Mouse (Mus musculus): ENCODE results near the gene Adgrv1. TPM values are rescaled to one million over a fixed set of nuclear protein-coding genes. Genes with fewer than 3 reads are reported as not detected.

The Adgrv1 gene
- total RNA-seq, 2 experiments from 2014 or later = 2.4 to 3.0 TPM

DNA sequence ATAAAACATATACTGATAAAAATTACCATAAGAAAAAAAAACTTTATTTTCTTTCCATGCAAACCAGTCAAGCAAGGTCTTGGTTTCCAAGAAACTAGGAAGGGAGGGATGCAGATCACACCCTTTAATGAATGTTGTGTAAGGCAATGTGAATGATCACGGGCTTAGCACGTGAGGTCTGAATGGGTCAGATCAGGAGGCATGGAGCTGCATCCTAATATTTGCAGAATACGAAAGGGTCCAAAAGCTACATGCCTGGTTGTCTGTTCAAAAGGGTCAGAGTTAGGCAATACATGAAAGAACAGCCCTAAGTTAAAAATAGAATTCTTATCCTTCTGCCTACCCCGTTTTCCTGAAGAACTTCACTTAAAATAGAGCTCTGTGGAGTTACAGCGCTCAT lies 303.2 kb downstream of the Adgrv1 start:
- Histone ChIP-seq H3K4me3 (no peak overlapping the region), H3K27ac (no peak overlapping the region)
- TF ChIP-seq CTCF (conservative IDR thresholded peaks at IDR 0.05) = no peak
- DNase-seq (ENCODE audit: low spot score in 2 of 2) = no peak

GRCm38 (mm10) chr13:81328181-81328580 lies 304.8 kb downstream of the Adgrv1 start:
- no peak for TF ChIP-seq CTCF (conservative IDR thresholded peaks at IDR 0.05)
- Histone ChIP-seq H3K4me3 (no peak overlapping the region), H3K27ac (no peak overlapping the region)
- DNase-seq (ENCODE audit: low spot score in 2 of 2) = no peak

DNA sequence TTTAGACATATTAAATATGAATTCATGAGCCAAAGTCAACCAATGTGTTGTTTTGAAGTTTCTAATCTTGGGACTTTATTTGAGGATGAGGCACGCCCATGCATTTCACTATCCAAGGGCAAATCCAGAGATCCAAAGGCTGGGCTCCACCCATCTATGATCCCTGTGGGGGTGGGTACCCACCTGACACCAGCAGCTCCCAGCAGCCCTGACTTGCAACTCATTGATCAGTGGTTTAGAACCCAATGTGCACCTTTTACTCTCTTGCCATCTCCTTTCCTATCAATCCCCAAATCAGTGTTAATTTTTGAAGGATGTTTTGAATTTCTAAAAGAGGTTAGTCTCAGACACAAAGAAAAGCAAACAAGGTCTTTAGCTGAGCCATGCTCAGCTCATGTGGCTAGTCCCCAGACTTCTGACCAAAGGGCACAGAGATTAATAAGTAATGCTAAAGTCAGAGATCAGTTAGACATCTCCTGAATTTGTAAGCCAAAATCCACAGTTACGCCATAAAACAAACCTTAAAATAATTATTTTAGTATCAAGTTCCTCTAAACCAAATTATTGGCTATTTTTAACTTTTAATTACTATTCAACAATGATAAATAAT lies 307.2 kb downstream of the Adgrv1 start:
- no peak for TF ChIP-seq CTCF (conservative IDR thresholded peaks at IDR 0.05)
- DNase-seq (ENCODE audit: low spot score in 2 of 2) = no peak
- Histone ChIP-seq H3K4me3 (no peak overlapping the region), H3K27ac (no peak overlapping the region)

DNA sequence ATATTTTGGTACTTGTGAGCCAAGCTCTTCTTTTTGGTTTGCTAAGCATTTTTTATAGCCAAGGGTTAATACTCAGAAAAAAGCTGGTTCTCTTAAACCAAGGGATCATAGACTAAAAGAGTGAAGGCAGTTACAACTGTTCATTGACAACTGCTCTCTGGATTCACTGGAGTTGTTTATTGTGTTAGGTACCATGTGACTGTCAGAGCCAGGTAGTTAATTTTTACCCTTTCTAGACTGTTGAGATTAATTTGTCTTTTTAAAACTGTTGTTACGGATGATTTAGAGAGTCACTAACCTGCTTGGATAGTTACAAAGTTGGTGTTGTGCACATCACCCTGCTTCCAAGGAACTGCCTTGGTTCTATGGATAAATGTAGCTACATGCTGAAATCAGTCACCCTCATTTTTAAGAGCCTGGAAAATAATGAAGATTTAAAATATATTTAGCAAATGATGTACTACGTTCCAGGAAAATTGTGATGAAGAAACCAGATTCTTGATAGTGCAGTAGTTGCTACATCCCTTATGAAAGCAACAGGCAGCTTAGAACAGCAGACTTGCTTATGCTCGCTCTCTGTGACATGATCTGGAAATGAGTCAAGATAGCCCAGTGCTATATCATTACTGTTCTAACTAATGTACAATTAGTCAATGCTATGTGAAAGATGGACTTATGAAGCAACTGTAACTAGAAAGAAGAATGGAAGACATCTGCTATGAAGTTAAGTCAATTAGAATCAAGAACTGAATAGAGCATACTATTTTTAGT lies 309.2 kb downstream of the Adgrv1 start:
- no peak overlapping the region for H3K27ac ChIP-seq
- no peak overlapping the region for H3K4me3 ChIP-seq
- DNase-seq (ENCODE audit: low spot score in 2 of 2) = no peak
- TF ChIP-seq CTCF (conservative IDR thresholded peaks at IDR 0.05) = no peak

GRCm38 (mm10) chr13:81316581-81316980 lies 316.4 kb downstream of the Adgrv1 start:
- TF ChIP-seq CTCF (conservative IDR thresholded peaks at IDR 0.05) = no peak
- Histone ChIP-seq H3K27ac (no peak overlapping the region), H3K4me3 (no peak overlapping the region)
- no peak for DNase-seq (ENCODE audit: low spot score in 2 of 2)

- H3K4me3 ChIP-seq = no peak overlapping the region
- peak; percentile 78 for TF ChIP-seq CTCF (conservative IDR thresholded peaks at IDR 0.05)
- peak; percentile 23 to 28 for DNase-seq (ENCODE audit: low spot score in 2 of 2)
- H3K27ac ChIP-seq = no peak overlapping the region
Observed at GRCm38 (mm10) chr13:81314306-81315120, 318.4 kb downstream of the Adgrv1 start.

DNA sequence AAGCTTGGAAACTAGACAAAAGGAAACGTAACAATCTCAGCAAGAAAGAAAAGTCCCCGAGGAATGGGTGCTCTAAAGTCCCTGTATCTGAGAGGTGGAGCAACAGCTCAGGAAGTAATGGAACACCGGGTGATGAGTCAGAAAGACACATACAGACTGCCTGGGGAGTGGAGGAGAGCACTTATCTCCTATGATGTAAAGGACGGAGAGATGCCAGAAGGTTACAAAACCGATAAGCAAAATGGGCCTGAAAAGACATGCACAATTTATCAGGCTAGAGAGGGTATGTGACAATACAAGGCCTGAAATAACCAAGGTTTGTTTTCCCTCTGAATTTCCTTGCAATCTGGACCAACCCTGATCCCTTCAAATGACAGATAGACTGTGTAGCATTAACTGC lies 320.8 kb downstream of the Adgrv1 start:
- DNase-seq (ENCODE audit: low spot score in 2 of 2) = no peak
- no peak overlapping the region for H3K27ac ChIP-seq
- TF ChIP-seq CTCF (conservative IDR thresholded peaks at IDR 0.05) = no peak
- H3K4me3 ChIP-seq = no peak overlapping the region

GRCm38 (mm10) chr13:81300851-81301250 lies 332.1 kb downstream of the Adgrv1 start:
- H3K27ac ChIP-seq = no peak overlapping the region
- DNase-seq (ENCODE audit: low spot score in 2 of 2) = no peak
- H3K4me3 ChIP-seq = no peak overlapping the region
- TF ChIP-seq CTCF (conservative IDR thresholded peaks at IDR 0.05) = no peak

GRCm38 (mm10) chr13:81294106-81294505 lies 338.8 kb downstream of the Adgrv1 start:
- DNase-seq (ENCODE audit: low spot score in 2 of 2) = no peak
- no peak overlapping the region for H3K4me3 ChIP-seq
- H3K27ac ChIP-seq = no peak overlapping the region
- no peak for TF ChIP-seq CTCF (conservative IDR thresholded peaks at IDR 0.05)

GRCm38 (mm10) chr13:81282193-81282592 lies 350.8 kb downstream of the Adgrv1 start:
- DNase-seq (ENCODE audit: low spot score in 2 of 2) = no peak
- no peak overlapping the region for H3K4me3 ChIP-seq
- no peak for TF ChIP-seq CTCF (conservative IDR thresholded peaks at IDR 0.05)
- no peak overlapping the region for H3K27ac ChIP-seq

DNA sequence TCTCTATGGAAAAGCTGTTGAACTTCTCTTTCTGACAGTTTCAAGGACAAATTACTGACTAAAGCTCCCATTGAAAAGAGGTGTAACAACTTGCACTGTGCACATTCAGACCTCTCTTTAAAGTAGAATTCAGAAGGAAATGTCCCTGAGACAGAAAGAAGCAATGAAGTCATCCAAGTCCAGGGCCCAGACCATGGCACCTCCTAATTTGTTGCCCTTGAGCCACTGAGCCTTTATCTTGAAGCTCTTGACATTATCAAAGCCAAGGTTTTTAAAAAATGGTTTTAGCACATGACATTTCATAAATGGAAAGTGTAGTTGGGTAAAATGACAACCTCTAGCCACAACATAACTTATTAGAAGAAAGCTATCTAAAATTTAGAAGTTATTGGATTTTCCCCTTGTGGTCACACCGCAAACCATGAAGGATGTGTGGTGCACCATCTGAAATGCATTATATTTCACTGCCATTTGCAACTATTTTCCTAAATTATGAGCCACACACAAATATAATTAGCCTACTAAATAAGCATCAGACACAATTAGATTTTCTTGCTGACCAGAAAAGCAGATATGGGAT lies 352.2 kb downstream of the Adgrv1 start:
- no peak for TF ChIP-seq CTCF (conservative IDR thresholded peaks at IDR 0.05)
- no peak overlapping the region for H3K4me3 ChIP-seq
- no peak for DNase-seq (ENCODE audit: low spot score in 2 of 2)
- H3K27ac ChIP-seq = no peak overlapping the region

DNA sequence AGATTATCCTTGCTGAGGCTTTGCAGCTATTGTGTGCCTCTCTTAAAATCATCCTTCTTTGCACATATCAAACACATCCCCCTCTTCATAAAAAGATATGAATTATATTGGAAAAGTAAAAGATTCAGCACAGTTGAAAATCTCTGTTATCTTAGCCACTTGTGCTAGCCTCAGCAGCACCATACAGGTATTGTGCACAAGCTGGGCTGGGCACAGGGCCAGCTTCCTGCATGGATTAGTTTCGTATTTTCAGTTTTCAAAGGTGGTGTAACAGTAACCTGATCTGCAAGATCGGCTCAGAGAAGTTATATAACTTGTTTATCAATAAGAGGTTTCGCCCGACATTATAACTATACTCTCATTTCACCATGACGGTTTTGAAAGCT lies 353.6 kb downstream of the Adgrv1 start:
- TF ChIP-seq CTCF (conservative IDR thresholded peaks at IDR 0.05) = no peak
- DNase-seq (ENCODE audit: low spot score in 2 of 2) = no peak
- no peak overlapping the region for H3K27ac ChIP-seq
- no peak overlapping the region for H3K4me3 ChIP-seq

Measured in layer of hippocampus, adult 2 months (tissue).